Mouse (Mus musculus): Measurements from ENCODE around the gene Mettl17. TPM values are rescaled to one million over a fixed set of nuclear protein-coding genes. Genes with fewer than 3 reads are reported as not detected.
A peak's percentile ranks its signal among the peaks of the same experiment; 100 is the strongest.
"Not testable (repeated sequence)": the region's sequence is repeated elsewhere in the genome, so short reads cannot be mapped to it uniquely, and the experiment has no call there.

The Mettl17 gene
- polyA plus RNA-seq (2015; fragmentation: Nextera tagmentation; extraction: Ambion mirVana): 44.1 and 50.7 TPM in 2 replicates

DNA sequence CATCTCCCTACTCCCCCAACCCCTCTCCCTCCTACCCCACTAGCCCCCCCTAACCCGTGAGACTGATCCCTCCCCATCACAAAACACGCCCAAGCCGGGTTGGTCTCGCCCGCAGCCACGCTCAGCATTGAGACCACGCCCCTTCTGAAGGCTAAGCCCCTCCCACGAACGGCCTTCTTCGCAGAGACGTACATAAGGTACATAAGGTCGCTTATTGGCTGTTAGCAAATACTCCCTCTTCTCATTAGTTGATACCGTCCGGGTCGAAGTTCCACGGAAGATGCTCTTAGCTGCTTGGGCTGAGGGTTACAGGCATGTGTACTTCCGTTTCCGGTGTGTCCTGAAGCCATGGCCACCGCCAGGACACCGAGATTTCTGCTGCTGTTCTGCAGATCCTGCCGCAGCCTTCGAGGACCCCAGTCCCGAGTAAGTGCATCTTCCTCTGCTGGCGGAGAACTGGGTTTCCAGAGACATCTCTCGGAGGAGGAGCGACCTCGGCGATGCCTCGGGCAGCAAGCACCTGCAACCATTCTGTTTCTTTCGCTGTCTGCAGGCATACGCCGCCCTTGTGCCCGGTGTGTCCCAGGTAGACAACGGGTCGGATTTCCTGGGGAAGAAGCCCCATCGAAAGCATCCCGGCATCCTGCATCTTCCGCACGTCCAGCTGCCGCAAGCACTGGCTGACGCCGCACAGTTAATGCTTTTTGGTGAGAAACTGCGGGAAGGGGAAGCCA lies at the start of gene Mettl17:
Gene Mettl17, plus strand, starts transcription at position 245 of the 734 bp plus-strand sequence.
- H3K4me3 ChIP-seq (replicated peaks): peak within 1 kb of the TSS; percentile 79
- H3K27me3 ChIP-seq: no peaks in the 10 kb centered on the region
- H3K9me3 ChIP-seq (replicated peaks): no peaks in the 10 kb centered on the region
- WGBS: under 1% methylated on average over 43 of the region's 43 CpGs
- ATAC-seq (ENCODE audit: insufficient number of reproducible peaks, low FRiP score, low TSS enrichment, low read depth): peak; percentile 96
- peak within 1 kb of the TSS; percentile 85 for H3K4me2 ChIP-seq (replicated peaks)
- peak within 1 kb of the TSS; percentile 84 for H3K27ac ChIP-seq (replicated peaks)
- H3K9ac ChIP-seq: peak within 1 kb of the TSS; percentile 59
- H3K4me1 ChIP-seq: peaks cover 13% of the 10 kb centered on the region
- H3K36me3 ChIP-seq: peaks cover 31% of the 10 kb centered on the region

GRCm38 (mm10) chr14:51838480-51838879 lies 46.2 kb upstream of the Mettl17 start:
- not testable (repeated sequence) for H3K4me1 ChIP-seq; H3K4me2 ChIP-seq (replicated peaks); H3K9ac ChIP-seq; H3K27me3 ChIP-seq; ATAC-seq (ENCODE audit: insufficient number of reproducible peaks, low FRiP score, low TSS enrichment, low read depth); H3K9me3 ChIP-seq (replicated peaks); H3K4me3 ChIP-seq (replicated peaks); H3K27ac ChIP-seq (replicated peaks); H3K36me3 ChIP-seq
- 27% methylated on average over 2 of the region's 2 CpGs for WGBS

DNA sequence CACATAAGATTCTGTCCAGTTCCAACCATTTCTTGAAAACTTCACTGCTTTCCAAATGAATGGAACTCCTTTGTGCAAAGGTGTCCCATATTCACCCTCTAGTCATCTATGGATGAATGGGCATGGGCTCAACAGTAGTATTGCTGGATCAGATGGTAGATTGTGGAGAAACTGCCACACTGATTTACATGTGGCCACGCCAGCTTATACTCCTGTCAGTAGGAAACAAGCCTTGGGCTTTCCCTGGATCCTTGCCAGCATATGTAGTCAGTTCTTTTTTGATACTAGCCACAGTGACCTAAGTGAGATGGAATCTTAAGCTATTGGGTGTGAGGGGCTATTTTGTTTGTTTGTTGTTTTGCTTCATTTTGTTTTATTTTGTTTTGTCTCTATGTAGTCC lies 42.4 kb upstream of the Mettl17 start:
- Histone ChIP-seq H3K4me1 (no peaks in the 10 kb centered on the region), H3K27ac (replicated peaks) (no peak overlapping the region), H3K27me3 (no peaks in the 10 kb centered on the region), H3K9me3 (replicated peaks) (no peaks in the 10 kb centered on the region), H3K4me2 (replicated peaks) (no peak overlapping the region), H3K9ac (no peak overlapping the region), H3K36me3 (no peaks in the 10 kb centered on the region), H3K4me3 (replicated peaks) (no peak overlapping the region)
- ATAC-seq (ENCODE audit: insufficient number of reproducible peaks, low FRiP score, low TSS enrichment, low read depth): no peak
- WGBS: 57% methylated on average over 1 of the region's 1 CpGs

- Histone ChIP-seq H3K4me1 (no peaks in the 10 kb centered on the region), H3K27ac (replicated peaks) (no peak overlapping the region), H3K4me2 (replicated peaks) (no peak overlapping the region), H3K4me3 (replicated peaks) (no peak overlapping the region), H3K36me3 (no peaks in the 10 kb centered on the region), H3K27me3 (no peaks in the 10 kb centered on the region), H3K9ac (no peak overlapping the region), H3K9me3 (replicated peaks) (no peaks in the 10 kb centered on the region)
- 77% methylated on average over 2 of the region's 2 CpGs for WGBS
- no peak for ATAC-seq (ENCODE audit: insufficient number of reproducible peaks, low FRiP score, low TSS enrichment, low read depth)
Observed at GRCm38 (mm10) chr14:51842781-51843180, 41.9 kb upstream of the Mettl17 start.

DNA sequence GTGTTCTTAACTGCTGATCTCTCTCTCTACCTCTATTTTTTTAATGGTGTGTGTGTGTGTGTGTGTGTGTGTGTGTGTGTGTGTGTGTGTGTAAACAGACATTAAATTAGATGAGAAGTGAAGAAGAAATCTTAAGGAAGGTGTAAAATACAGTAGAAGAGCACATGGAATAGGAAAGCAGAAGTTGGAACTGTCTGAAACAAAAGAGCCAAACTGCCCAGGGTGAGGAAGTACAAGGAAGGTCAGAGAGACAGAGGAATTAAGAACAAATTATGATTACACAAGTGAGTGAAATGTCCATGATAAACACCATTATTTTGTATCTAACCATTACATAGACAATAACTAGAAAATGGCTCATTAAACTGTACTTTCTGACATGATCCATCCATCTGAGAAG lies 40.8 kb upstream of the Mettl17 start:
- Histone ChIP-seq H3K4me1 (no peaks in the 10 kb centered on the region), H3K36me3 (no peaks in the 10 kb centered on the region), H3K27ac (replicated peaks) (no peak overlapping the region), H3K27me3 (no peaks in the 10 kb centered on the region), H3K4me3 (replicated peaks) (no peak overlapping the region), H3K9me3 (replicated peaks) (no peaks in the 10 kb centered on the region), H3K9ac (no peak overlapping the region), H3K4me2 (replicated peaks) (no peak overlapping the region)
- no peak for ATAC-seq (ENCODE audit: insufficient number of reproducible peaks, low FRiP score, low TSS enrichment, low read depth)

- H3K4me1 ChIP-seq: no peaks in the 10 kb centered on the region
- H3K27ac ChIP-seq (replicated peaks): no peak overlapping the region
- H3K9me3 ChIP-seq (replicated peaks): no peaks in the 10 kb centered on the region
- no peak overlapping the region for H3K9ac ChIP-seq
- H3K4me2 ChIP-seq (replicated peaks): no peak overlapping the region
- H3K4me3 ChIP-seq (replicated peaks): no peak overlapping the region
- no peaks in the 10 kb centered on the region for H3K27me3 ChIP-seq
- 69% methylated on average over 3 of the region's 3 CpGs for WGBS
- no peaks in the 10 kb centered on the region for H3K36me3 ChIP-seq
- ATAC-seq (ENCODE audit: insufficient number of reproducible peaks, low FRiP score, low TSS enrichment, low read depth): no peak
Observed at GRCm38 (mm10) chr14:51846566-51846965, 38.1 kb upstream of the Mettl17 start.

- H3K9ac ChIP-seq; H3K27ac ChIP-seq (replicated peaks); H3K4me1 ChIP-seq; H3K27me3 ChIP-seq; H3K9me3 ChIP-seq (replicated peaks); H3K4me2 ChIP-seq (replicated peaks); H3K4me3 ChIP-seq (replicated peaks); H3K36me3 ChIP-seq; ATAC-seq (ENCODE audit: insufficient number of reproducible peaks, low FRiP score, low TSS enrichment, low read depth): not testable (repeated sequence)
- 42% methylated on average over 3 of the region's 3 CpGs for WGBS
Observed at GRCm38 (mm10) chr14:51851006-51851405, 33.6 kb upstream of the Mettl17 start.

- no peak within 1 kb of the TSS for H3K9ac ChIP-seq
- no peaks in the 10 kb centered on the region for H3K4me1 ChIP-seq
- no peak for ATAC-seq (ENCODE audit: insufficient number of reproducible peaks, low FRiP score, low TSS enrichment, low read depth)
- no peaks in the 10 kb centered on the region for H3K27me3 ChIP-seq
- no peak within 1 kb of the TSS for H3K4me3 ChIP-seq (replicated peaks)
- H3K4me2 ChIP-seq (replicated peaks): no peak within 1 kb of the TSS
- H3K27ac ChIP-seq (replicated peaks): no peak within 1 kb of the TSS
- no peaks in the 10 kb centered on the region for H3K9me3 ChIP-seq (replicated peaks)
- H3K36me3 ChIP-seq: no peaks in the 10 kb centered on the region
Observed at GRCm38 (mm10) chr14:51853399-51853798, 31.2 kb upstream of the Mettl17 start, which contains the start of gene Ear6. Gene Ear6, plus strand, starts transcription at chr14:51853699.

DNA sequence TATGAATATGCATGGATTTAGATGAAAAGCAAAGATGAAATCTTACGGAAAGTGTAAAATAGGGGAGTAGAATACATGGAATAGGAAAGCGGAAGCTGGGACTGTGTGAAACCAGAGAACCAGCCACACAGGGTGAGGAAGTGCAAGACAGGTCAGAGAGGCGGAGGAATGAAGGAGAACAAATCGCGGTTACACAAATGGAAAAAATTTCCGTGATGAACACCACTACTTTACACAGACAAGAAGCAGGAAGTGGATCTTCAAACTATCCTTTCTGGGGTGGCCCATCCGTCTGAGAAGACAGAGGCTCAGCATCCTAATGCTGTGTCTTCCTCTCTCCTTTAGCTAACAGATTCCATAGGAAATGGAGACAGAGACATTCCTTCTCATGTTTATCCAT lies 29.4 kb upstream of the Mettl17 start:
- not testable (repeated sequence) for H3K4me2 ChIP-seq (replicated peaks); H3K27me3 ChIP-seq; H3K9me3 ChIP-seq (replicated peaks); H3K4me3 ChIP-seq (replicated peaks); ATAC-seq (ENCODE audit: insufficient number of reproducible peaks, low FRiP score, low TSS enrichment, low read depth); H3K9ac ChIP-seq; H3K4me1 ChIP-seq; H3K36me3 ChIP-seq; H3K27ac ChIP-seq (replicated peaks)
- 71% methylated on average over 7 of the region's 7 CpGs for WGBS

DNA sequence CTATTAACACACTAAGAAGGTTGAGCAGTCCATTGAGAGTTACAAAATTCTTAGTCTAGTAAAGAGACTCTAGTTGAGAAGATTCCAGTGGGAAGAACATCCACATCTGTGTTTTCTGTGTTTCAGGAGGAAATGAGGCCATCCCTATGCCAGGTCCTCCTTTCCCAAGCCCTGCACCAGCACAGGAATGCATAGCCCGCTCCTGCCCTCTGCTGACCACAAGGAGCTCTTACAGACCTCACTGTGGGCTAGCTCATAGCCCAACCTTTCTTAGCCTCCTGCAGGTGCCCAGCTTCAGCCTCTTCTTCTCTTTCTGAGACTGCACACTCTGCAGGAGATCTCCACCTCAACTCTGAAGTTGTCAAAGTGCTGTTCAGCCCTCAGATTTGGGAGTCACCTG lies 21.0 kb upstream of the Mettl17 start:
- not testable (repeated sequence) for H3K9me3 ChIP-seq (replicated peaks); H3K27ac ChIP-seq (replicated peaks); H3K4me3 ChIP-seq (replicated peaks); H3K27me3 ChIP-seq; H3K4me1 ChIP-seq; H3K36me3 ChIP-seq; ATAC-seq (ENCODE audit: insufficient number of reproducible peaks, low FRiP score, low TSS enrichment, low read depth); H3K4me2 ChIP-seq (replicated peaks); H3K9ac ChIP-seq
- WGBS: 4% methylated on average over 1 of the region's 1 CpGs

DNA sequence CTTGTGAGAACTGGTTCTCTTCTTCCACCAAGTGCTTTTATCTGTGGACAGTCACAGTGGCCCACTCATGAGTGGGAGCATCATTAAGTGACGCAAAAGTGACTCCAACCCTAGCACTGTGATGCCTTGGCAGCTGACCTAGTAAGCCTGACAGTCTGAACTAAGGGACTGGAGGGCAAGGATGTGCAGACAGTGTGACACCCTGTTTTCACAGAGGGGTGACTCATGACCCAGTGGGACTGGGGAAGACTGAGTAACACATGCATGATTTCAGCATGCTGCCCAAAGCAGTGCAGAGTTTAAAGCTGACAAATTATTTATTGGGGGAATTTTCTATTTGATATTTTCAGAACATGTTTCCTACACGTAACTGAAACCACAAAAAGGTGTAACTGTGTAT lies 13.9 kb upstream of the Mettl17 start:
- Histone ChIP-seq H3K9ac (no peak overlapping the region), H3K9me3 (replicated peaks) (no peaks in the 10 kb centered on the region), H3K4me3 (replicated peaks) (no peak overlapping the region), H3K36me3 (no peaks in the 10 kb centered on the region), H3K4me1 (no peaks in the 10 kb centered on the region), H3K27me3 (peaks cover 3% of the 10 kb centered on the region; the same call in 1 of the 2 replicates), H3K4me2 (replicated peaks) (no peak overlapping the region), H3K27ac (replicated peaks) (no peak overlapping the region)
- ATAC-seq (ENCODE audit: insufficient number of reproducible peaks, low FRiP score, low TSS enrichment, low read depth): no peak
- 65% methylated on average over 2 of the region's 2 CpGs for WGBS

GRCm38 (mm10) chr14:51871741-51872140 lies 12.9 kb upstream of the Mettl17 start:
- WGBS: 67% methylated on average over 9 of the region's 9 CpGs
- Histone ChIP-seq H3K4me3 (replicated peaks) (no peak overlapping the region), H3K4me2 (replicated peaks) (no peak overlapping the region), H3K27me3 (peaks cover 3% of the 10 kb centered on the region; the same call in 1 of the 2 replicates), H3K27ac (replicated peaks) (no peak overlapping the region), H3K4me1 (no peaks in the 10 kb centered on the region), H3K36me3 (no peaks in the 10 kb centered on the region), H3K9ac (no peak overlapping the region), H3K9me3 (replicated peaks) (no peaks in the 10 kb centered on the region)
- ATAC-seq (ENCODE audit: insufficient number of reproducible peaks, low FRiP score, low TSS enrichment, low read depth): no peak

All from embryonic facial prominence, embryonic 15.5 days (tissue).